Mouse (Mus musculus): ENCODE measurements around the gene Anxa4. TPM values are rescaled to one million over a fixed set of nuclear protein-coding genes. Genes with fewer than 3 reads are reported as not detected.

Anxa4 gene
- polyA plus RNA-seq, 1 experiment from 2014 or later = 27.9 TPM

DNA sequence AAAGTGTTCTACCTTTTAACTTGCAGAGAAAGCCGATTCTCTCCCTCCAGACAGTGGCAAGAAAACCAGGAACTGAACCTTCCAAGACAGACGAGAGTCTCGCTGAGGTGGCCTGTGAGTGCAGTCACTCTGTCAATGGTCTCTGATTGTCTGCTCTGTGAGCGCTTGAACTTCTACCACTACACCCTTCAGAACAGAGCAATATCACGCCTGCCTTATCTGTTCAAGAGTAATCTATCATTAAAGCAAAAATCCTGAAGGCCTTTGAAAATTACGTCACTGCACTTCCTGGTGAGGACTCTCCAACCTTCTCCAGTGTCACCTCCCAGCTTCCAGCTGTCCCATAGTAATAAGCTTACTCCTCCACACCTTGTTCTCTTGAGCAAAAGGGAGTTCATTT is 18.4 kb downstream of the Anxa4 start:
- Histone ChIP-seq H3K4me3 (no peak overlapping the region), H3K4me1 (no peaks in the 10 kb centered on the region), H3K9me3 (replicated peaks) (no peaks in the 10 kb centered on the region), H3K9ac (no peak overlapping the region), H3K27me3 (replicated peaks) (no peaks in the 10 kb centered on the region), H3K4me2 (no peak overlapping the region), H3K36me3 (no peaks in the 10 kb centered on the region), H3K27ac (no peak overlapping the region)
- no peak for ATAC-seq
- WGBS (ENCODE audit: insufficient replicate concordance) = 66% methylated on average over 6 of the region's 6 CpGs

DNA sequence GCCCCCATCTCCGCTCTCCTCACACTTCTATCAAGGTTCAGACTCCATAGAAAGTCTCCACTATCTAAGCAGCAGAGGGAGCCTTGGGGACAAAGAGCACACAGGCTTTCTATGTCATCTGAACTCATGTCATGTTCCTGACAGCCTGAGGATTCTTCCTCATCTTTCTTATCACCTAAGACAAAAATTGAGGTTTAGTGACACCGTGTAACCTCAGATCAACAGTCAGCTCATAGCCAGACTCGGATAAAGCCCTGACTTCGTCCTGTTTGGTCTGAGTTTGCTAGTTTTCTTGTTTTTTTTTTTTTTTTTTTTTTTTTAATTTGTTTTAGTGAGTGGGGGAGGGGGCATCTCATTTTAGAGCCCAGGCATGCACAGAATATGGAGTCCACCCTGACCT is 19.6 kb downstream of the Anxa4 start:
- 49% methylated on average over 4 of the region's 4 CpGs for WGBS (ENCODE audit: insufficient replicate concordance)
- no peak for ATAC-seq
- Histone ChIP-seq H3K27ac (no peak overlapping the region), H3K9me3 (replicated peaks) (no peaks in the 10 kb centered on the region), H3K9ac (no peak overlapping the region), H3K4me2 (no peak overlapping the region), H3K4me1 (no peaks in the 10 kb centered on the region), H3K4me3 (no peak overlapping the region), H3K27me3 (replicated peaks) (no peaks in the 10 kb centered on the region), H3K36me3 (no peaks in the 10 kb centered on the region)

DNA sequence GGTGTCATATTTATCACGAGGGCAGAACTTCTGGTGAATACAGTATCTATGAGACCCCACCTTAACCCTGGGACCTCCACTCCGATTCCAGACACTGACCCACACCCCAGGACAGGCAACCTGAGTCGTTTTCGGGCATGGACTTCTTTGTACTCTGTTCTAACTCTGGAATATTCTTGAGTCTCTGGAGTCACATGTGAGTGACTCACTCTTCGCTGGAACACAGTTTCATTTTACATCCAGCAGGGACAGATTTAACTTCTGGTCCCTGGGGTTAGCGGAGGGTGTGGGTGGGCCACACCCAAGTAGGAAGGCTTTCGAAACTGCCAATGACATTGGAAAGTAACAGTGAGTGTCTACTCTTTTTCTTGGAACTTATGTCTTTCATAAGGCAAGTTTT is 20.8 kb downstream of the Anxa4 start:
- H3K36me3 ChIP-seq = no peaks in the 10 kb centered on the region
- no peak overlapping the region for H3K9ac ChIP-seq
- H3K9me3 ChIP-seq (replicated peaks) = no peaks in the 10 kb centered on the region
- no peak overlapping the region for H3K4me2 ChIP-seq
- ATAC-seq = no peak
- H3K4me3 ChIP-seq = no peak overlapping the region
- WGBS (ENCODE audit: insufficient replicate concordance) = 60% methylated on average over 7 of the region's 7 CpGs
- H3K27ac ChIP-seq = no peak overlapping the region
- no peaks in the 10 kb centered on the region for H3K27me3 ChIP-seq (replicated peaks)
- no peaks in the 10 kb centered on the region for H3K4me1 ChIP-seq

DNA sequence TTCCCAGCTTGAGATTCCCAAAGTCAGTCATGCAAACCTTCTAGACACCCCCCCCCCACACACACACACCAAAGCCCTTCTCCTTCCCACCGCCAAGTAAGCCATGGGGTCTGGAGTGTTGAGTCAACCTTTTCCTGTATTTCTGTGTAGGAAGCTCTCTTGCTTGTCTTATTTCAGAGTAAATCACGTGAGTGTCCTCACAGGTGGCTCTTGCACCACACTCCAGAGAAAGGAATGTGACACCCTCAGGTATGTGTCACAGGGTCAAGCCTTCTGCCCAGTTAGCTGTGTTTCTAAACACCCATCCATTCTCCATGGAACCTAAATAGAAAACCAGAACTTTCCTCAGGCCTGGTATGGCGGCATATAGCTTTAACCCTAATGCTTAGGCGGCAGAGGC is 24.4 kb downstream of the Anxa4 start:
- H3K9ac ChIP-seq = no peak overlapping the region
- no peak overlapping the region for H3K27ac ChIP-seq
- H3K4me2 ChIP-seq = no peak overlapping the region
- no peaks in the 10 kb centered on the region for H3K27me3 ChIP-seq (replicated peaks)
- H3K9me3 ChIP-seq (replicated peaks) = no peaks in the 10 kb centered on the region
- no peak overlapping the region for H3K4me3 ChIP-seq
- ATAC-seq = no peak
- H3K36me3 ChIP-seq = no peaks in the 10 kb centered on the region
- 70% methylated on average over 4 of the region's 4 CpGs for WGBS (ENCODE audit: insufficient replicate concordance)
- no peaks in the 10 kb centered on the region for H3K4me1 ChIP-seq

DNA sequence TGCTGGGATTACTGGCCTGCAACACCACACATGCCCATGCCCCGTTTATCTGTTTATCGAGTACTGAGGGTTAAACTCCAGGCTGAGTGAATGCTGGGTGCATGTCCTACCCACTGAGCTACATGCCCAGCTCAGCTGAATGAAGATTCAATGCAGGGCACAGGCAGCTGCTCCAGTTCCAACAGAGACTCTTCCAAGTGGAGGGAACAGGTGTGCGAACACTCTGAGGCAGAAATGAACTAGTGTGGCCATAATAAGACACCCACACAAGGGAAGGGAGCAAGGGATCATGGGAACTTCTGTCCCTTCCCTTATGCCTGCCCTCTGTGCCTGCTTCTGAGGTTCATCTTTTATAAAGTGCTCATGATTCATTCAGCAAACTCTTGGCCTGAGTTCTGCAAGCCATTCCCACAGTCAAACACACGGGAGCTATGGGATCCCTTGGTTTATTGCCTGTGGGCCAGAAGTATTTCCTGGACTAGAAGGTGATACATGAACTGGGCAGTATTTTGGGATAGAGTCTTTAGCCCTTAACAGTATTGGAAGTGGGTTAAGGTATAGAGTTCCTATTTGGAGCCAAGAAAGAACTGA is 25.1 kb downstream of the Anxa4 start:
- no peaks in the 10 kb centered on the region for H3K27me3 ChIP-seq (replicated peaks)
- H3K36me3 ChIP-seq = no peaks in the 10 kb centered on the region
- no peak for ATAC-seq
- H3K4me2 ChIP-seq = no peak overlapping the region
- no peak overlapping the region for H3K9ac ChIP-seq
- H3K4me1 ChIP-seq = no peaks in the 10 kb centered on the region
- H3K4me3 ChIP-seq = no peak overlapping the region
- H3K9me3 ChIP-seq (replicated peaks) = no peaks in the 10 kb centered on the region
- H3K27ac ChIP-seq = no peak overlapping the region
- WGBS (ENCODE audit: insufficient replicate concordance) = 62% methylated on average over 4 of the region's 4 CpGs

DNA sequence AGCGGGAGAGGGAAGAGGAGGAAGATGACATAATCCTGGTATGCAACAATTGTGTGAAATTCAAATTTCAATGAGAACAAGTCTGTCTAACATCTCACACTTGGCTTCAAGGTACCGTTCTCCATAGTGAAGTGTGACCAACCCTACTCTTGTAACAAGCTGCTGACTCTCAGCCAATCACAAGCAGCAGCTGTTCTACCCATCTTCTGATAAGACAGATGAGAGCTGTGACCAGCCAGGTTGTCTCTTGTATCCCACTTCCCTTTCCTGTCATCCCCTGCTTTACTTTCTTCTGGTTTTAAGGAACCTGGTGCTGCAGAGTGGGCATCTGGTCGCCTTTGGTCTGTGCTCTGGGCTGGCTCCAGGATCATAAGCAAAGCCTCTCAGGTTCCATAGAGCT is 25.9 kb downstream of the Anxa4 start:
- H3K27ac ChIP-seq = no peak overlapping the region

DNA sequence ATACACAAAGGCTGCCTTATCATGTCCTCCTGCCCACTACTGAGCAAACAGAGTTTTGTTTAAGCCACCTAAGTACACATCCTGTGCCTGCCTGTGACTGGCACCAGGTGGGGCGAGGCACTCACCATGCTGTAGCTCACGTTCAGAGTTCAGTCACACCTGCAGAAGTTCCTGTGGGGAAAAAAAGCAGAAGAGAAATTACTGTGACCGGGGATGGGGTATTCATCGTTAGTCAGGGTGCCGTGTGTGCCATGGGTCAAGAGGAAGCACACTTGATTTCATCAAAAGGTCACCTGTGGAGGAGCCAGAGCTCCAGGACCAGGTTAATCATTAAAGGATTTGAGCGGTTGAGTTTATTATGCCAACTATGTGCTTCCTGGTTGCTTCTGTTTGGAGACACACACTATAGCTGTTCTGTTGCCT is 27.7 kb downstream of the Anxa4 start:
- Histone ChIP-seq H3K27ac (peak overlapping the region; percentile 61), H3K4me2 (peak overlapping the region; percentile 6; the same call in 1 of the 2 replicates), H3K4me1 (no peaks in the 10 kb centered on the region), H3K27me3 (replicated peaks) (no peaks in the 10 kb centered on the region), H3K9ac (no peak overlapping the region), H3K4me3 (no peak overlapping the region), H3K9me3 (replicated peaks) (no peaks in the 10 kb centered on the region), H3K36me3 (no peaks in the 10 kb centered on the region; the same call in 1 of the 2 replicates)
- WGBS (ENCODE audit: insufficient replicate concordance) = 49% methylated on average over 6 of the region's 6 CpGs
- ATAC-seq = peak; percentile 63

More for the DNA sequence above, 25.9 kb downstream of the Anxa4 start:
- no peaks in the 10 kb centered on the region for H3K4me1 ChIP-seq
- H3K9me3 ChIP-seq (replicated peaks) = no peaks in the 10 kb centered on the region
- WGBS (ENCODE audit: insufficient replicate concordance) = 45% methylated on average over 3 of the region's 3 CpGs
- H3K4me3 ChIP-seq = no peak overlapping the region
- ATAC-seq = no peak
- no peak overlapping the region for H3K9ac ChIP-seq
- no peaks in the 10 kb centered on the region for H3K36me3 ChIP-seq
- H3K27me3 ChIP-seq (replicated peaks) = no peaks in the 10 kb centered on the region
- H3K4me2 ChIP-seq = no peak overlapping the region

DNA sequence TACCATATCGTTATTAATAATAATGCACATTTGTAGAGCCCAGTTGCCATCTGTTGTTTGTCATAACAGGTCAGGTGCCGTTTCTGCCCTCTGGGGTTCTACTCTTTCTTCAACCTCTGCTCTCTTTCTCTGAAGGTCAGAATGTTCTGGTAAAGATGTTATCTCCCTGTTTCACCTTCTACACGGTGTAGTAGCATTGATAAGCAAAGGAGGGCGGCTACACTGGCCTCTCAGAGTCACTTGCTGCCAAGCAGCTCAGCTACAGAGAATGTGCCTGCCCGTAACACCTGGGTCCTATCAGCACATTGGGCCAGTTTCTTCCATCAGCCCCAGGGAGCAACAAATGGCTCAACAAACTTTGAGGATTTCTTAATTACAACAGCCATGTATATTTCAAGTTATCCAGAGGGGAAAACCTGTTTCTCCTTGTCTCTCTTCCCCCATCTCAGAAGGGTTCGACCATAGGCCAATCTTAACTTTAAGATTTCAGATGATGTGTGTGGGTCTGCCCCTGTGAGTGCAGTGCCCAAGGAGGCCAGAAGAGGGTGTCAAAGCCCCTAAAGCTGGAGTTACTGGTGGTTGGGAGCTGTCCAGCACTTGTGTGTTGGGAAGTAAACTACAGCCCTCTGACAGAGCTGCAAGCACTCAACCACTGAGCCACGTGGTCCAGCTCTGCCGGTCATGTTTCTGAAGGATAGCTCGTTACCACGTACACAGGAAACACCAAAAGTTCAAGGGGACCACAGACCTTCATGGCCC is 39.1 kb downstream of the Anxa4 start:
- no peak overlapping the region for H3K4me3 ChIP-seq
- H3K27ac ChIP-seq = no peak overlapping the region

DNA sequence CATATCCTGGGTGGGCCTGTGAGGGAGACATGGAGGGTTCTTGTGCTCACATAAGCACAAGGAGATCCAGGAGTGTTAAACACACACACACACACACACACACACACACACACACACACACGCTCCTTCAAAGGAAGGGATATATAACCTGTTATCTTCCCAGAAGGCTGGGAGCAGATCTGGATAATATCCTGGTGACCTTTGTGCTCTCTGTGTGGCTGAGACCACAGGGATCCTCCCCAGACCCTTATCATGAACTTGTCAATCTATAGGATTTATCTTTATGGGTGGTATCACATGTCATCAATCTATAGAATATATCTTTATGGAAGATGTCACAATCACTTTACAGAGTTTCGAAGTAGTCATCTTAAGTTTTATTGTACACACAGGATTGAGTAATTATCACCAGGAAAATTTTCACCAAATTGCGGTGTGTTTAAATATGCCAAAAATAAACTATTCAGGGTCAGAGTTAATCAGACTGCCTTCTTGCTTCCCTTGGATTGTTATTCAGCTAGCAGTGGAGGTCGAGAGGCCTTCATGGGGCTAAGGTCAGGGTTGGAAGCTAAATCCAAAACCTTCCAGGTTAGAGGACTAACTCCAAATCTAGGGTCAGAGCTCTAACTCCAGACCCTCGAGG is 40.4 kb downstream of the Anxa4 start:
- H3K9ac ChIP-seq = no peak overlapping the region
- peaks cover 14% of the 10 kb centered on the region; the same call in 1 of the 2 replicates for H3K4me1 ChIP-seq
- no peaks in the 10 kb centered on the region for H3K9me3 ChIP-seq (replicated peaks)
- peaks cover 17% of the 10 kb centered on the region for H3K36me3 ChIP-seq
- WGBS (ENCODE audit: insufficient replicate concordance) = 68% methylated on average over 5 of the region's 5 CpGs
- no peaks in the 10 kb centered on the region for H3K27me3 ChIP-seq (replicated peaks)
- no peak for ATAC-seq
- H3K4me2 ChIP-seq = no peak overlapping the region
- H3K4me3 ChIP-seq = no peak overlapping the region
- H3K27ac ChIP-seq = no peak overlapping the region

More for the DNA sequence above, 39.1 kb downstream of the Anxa4 start:
- Histone ChIP-seq H3K36me3 (peaks cover 17% of the 10 kb centered on the region), H3K9ac (no peak overlapping the region), H3K9me3 (replicated peaks) (no peaks in the 10 kb centered on the region), H3K27me3 (replicated peaks) (no peaks in the 10 kb centered on the region), H3K4me2 (no peak overlapping the region), H3K4me1 (peaks cover 12% of the 10 kb centered on the region; the same call in 1 of the 2 replicates)
- ATAC-seq = no peak
- WGBS (ENCODE audit: insufficient replicate concordance) = 71% methylated on average over 10 of the region's 10 CpGs

DNA sequence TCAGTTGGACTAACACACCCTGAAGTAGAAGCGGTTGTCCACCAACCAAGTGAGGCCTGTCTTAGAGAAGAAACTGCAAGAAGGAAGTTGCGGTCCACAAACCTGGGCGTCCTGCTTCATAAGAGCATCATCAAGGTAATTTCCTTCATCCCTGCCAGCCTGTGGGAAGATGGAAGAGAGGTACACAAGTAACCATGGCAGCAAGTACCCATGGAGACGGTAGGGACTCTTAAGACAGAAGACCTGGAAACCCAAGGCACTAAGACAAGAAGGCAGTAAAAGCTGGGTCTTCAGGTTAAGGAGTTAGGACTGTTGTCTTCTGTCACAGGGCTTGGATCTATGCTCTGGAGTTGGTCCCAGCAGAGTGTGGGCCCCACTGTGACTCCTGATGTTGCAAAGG is 42.4 kb downstream of the Anxa4 start:
- WGBS (ENCODE audit: insufficient replicate concordance) = 72% methylated on average over 4 of the region's 4 CpGs
- no peak for ATAC-seq

DNA sequence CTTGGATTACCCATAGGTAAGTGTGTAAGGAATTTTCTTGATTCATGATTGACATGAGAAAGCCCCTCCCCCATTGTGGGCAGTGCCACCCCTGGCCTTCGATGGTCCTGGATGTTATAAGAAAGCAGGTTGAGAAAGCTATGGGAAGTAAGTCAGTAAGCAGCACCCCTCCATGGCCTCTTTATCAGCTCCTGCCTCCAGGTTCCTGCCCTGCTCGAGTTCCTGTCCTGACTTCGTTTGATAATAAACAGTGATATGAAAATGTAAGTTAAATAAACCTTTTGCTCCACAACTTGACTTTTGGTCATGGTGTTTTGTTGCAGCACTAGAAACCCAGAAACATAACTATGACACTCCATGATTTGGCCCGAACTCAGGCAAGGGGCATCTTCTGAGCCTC is 43.6 kb downstream of the Anxa4 start:
- no peaks in the 10 kb centered on the region for H3K27me3 ChIP-seq (replicated peaks)
- ATAC-seq = no peak
- 33% methylated on average over 4 of the region's 4 CpGs for WGBS (ENCODE audit: insufficient replicate concordance)
- H3K36me3 ChIP-seq = peaks cover 11% of the 10 kb centered on the region
- H3K4me1 ChIP-seq = peaks cover 9% of the 10 kb centered on the region; the same call in 1 of the 2 replicates
- H3K4me2 ChIP-seq = no peak overlapping the region
- no peak overlapping the region for H3K9ac ChIP-seq
- H3K9me3 ChIP-seq (replicated peaks) = no peaks in the 10 kb centered on the region
- no peak overlapping the region for H3K27ac ChIP-seq
- H3K4me3 ChIP-seq = no peak overlapping the region

More for the DNA sequence above, 42.4 kb downstream of the Anxa4 start:
- H3K9me3 ChIP-seq (replicated peaks) = no peaks in the 10 kb centered on the region
- H3K4me2 ChIP-seq = no peak overlapping the region
- no peak overlapping the region for H3K9ac ChIP-seq
- H3K27me3 ChIP-seq (replicated peaks) = no peaks in the 10 kb centered on the region
- H3K36me3 ChIP-seq = peaks cover 17% of the 10 kb centered on the region
- H3K4me3 ChIP-seq = no peak overlapping the region
- H3K27ac ChIP-seq = no peak overlapping the region
- H3K4me1 ChIP-seq = peaks cover 9% of the 10 kb centered on the region; the same call in 1 of the 2 replicates

DNA sequence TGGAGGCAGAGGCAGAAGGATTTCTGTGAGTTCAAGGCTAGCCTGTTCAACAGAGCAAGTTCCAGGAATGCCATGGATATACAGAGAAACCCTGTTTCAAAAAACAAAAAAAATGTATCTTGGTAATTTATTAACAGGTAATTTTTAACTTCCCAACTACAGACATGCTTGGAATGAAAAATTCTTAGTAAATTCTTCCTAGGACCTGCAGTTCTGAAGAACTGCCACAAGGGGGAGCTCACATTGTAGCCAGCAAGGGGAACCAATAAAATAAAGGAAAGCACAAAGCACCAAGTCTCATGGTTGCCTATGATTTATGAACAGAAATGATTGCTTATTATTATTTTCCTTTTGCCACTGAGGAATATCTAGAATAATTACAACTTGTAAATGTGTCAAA is 46.2 kb downstream of the Anxa4 start:
- Histone ChIP-seq H3K4me1 (peaks cover 9% of the 10 kb centered on the region; the same call in 1 of the 2 replicates), H3K9ac (no peak overlapping the region), H3K36me3 (peaks cover 3% of the 10 kb centered on the region; the same call in 1 of the 2 replicates), H3K27me3 (replicated peaks) (no peaks in the 10 kb centered on the region), H3K9me3 (replicated peaks) (no peaks in the 10 kb centered on the region), H3K4me2 (no peak overlapping the region), H3K4me3 (no peak overlapping the region), H3K27ac (no peak overlapping the region)
- ATAC-seq = no peak

Data from liver, embryonic 12.5 days (tissue).